Mouse (Mus musculus) hematopoietic multipotent progenitor cell, adult 10-12 weeks (in vitro differentiated cells): ENCODE data around the gene Hnrnpul2. TPM values are rescaled to one million over a fixed set of nuclear protein-coding genes. Genes with fewer than 3 reads are reported as not detected.

Experiments
- polyA plus RNA-seq: library from polyadenylated mRNA; stranded (reverse); fragments of >175 nt; gene quantifications from 2 replicates; pipeline ENCODE4 v1.2.3, GENCODE M21; 2012; ENCODE audit warnings: low replicate concordance

Hnrnpul2 gene
- 83.1 and 207 TPM in 2 replicates for polyA plus RNA-seq

GRCm38 (mm10) chr19:8819596-8820423, at the start of gene Hnrnpul2:
Gene Hnrnpul2, plus strand, starts transcription at chr19:8820010.

GRCm38 (mm10) chr19:8770567-8771270, 49.1 kb upstream of the Hnrnpul2 start, which contains the start of gene Tmem223:
Gene Tmem223, plus strand, starts transcription at chr19:8770996.

GRCm38 (mm10) chr19:8774086-8774835, 45.5 kb upstream of the Hnrnpul2 start, which contains the start of gene Tmem179b:
Gene Tmem179b, minus strand, starts transcription at chr19:8774467.

GRCm38 (mm10) chr19:8786008-8786781, 33.6 kb upstream of the Hnrnpul2 start, which contains the start of gene Taf6l:
Gene Taf6l, minus strand, starts transcription at chr19:8786417.

DNA sequence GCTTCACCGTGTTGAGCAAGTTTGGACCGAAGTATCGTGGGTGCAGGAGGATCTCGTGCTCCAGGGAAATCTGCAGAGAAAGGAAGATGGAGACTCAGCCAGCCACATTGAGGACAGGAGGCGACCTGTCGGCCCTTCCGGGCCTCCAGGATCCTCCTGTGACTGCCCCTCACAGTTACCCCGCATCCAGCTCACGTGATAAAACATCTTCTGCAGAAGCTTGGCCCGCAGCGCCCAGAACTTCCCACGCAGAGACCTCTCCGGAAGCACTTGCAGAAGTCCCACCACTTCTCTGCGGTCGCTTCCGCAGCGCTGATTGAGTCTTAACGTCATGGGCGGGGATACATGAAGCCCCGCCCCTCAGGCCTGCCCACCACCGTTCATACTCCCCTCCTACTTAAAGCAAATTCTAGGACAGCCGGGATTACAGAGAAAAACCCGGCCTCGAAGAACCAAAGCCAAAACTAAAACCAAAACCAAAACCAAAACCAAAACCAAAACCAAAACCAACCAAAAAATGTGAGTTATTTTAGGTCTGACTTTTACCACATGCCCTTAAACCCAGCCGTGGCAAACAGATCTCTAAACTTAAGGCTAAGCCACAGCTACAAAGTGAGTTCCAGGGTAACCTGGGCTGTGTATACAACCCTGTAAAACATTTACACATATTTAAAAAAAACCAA, 21.4 kb upstream of the Hnrnpul2 start, which contains the start of gene Polr2g:
Gene Polr2g, minus strand, starts transcription at position 314 of the 683 bp plus-strand sequence.

DNA sequence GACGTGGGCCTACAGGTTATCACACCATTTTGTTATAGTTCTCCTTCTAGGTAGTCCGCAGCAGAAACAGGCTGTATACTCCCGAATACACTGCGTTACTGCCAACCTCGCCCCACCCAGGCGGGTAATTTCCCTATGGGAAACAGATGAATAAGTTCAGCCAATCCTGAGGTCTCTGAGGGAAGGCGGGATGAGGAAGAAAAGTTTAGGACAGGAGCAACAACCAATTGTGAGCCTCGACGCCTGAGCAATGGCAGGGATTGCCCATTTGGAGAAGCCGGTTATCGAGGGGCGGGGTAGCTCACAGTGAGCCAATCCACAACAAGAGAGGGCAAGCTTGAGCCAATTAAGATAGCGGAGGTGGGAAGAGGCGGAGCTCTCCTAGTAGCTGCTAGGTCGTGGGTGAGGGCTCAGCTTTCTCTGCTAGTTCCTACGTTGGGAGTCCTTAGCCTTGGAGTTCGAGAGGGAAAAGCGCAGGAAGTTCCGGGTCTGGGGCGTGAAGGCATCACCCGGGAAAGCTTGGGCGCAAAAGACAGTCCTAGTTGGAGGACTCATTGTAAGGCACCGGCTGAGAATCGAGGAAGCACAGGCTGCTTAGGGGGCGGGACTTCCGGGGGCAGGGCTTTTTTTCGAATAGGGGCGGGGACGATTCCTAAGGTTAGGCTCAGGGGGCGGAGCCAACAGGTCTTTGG, 17.5 kb upstream of the Hnrnpul2 start, which contains the start of gene Zbtb3:
Gene Zbtb3, plus strand, starts transcription at position 426 of the 692 bp plus-strand sequence.

GRCm38 (mm10) chr19:8818801-8819595, 812 bp upstream of the Hnrnpul2 start, which contains the start of gene Ttc9c:
Gene Ttc9c, minus strand, starts transcription at chr19:8819333.

DNA sequence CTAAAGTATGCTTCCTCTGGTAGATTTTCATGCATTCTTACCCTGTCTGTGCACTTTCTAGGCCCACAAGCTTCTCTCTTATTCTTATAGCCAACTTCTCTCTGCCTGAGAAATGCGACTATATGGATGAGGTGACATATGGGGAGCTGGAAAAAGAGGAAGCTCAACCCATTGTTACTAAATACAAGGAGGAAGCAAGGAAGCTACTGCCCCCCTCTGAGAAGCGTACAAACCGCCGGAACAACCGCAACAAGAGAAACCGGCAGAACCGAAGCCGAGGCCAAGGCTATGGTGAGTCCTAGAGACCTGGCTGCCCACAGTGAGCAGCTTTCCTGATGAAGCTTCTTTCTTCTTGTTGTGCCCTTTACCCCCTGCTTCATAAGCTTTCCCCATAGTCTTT, 9.8 kb downstream of the Hnrnpul2 start, which contains the start of gene AC129217.1:
Gene AC129217.1, plus strand, starts transcription at position 114 of the 400 bp plus-strand sequence.

DNA sequence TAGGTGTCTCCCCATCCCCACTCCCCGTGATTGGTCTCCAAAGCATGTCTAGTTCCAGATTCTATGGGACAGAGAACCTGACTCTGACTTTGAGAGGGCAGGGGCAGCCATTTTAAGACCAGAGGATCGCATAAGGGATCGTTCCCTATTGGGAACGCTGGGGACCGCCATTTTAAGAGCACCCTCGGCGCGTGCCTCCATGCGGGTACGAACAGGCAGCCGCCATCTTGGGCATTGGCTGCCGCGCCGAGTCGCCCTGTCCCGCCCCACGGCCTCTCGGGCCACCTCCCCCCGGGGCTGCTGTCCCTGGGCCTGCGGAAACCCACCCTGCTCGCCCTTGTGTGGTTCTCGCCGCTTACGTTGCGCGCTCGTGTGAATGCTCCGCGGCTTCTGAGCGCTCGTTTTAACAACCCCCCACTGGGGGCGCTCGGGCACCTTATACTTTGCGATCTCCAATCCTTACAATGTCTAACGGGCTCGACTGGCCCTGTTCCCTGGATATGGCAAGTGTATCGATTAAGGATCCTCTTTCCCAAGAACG, 17.5 kb downstream of the Hnrnpul2 start, which contains the start of gene Bscl2:
Gene Bscl2, plus strand, starts transcription at position 217 of the 541 bp plus-strand sequence.

GRCm38 (mm10) chr19:8839103-8839907, 19.5 kb downstream of the Hnrnpul2 start, which contains the start of gene Gng3:
Gene Gng3, minus strand, starts transcription at chr19:8839194.

GRCm38 (mm10) chr19:8850402-8850901, 30.6 kb downstream of the Hnrnpul2 start, which contains the start of gene Lrrn4cl:
Gene Lrrn4cl, plus strand, starts transcription at chr19:8850768.

GRCm38 (mm10) chr19:8871267-8872186, 51.7 kb downstream of the Hnrnpul2 start, which contains the start of gene Ubxn1:
Gene Ubxn1, plus strand, starts transcription at chr19:8871496.

DNA sequence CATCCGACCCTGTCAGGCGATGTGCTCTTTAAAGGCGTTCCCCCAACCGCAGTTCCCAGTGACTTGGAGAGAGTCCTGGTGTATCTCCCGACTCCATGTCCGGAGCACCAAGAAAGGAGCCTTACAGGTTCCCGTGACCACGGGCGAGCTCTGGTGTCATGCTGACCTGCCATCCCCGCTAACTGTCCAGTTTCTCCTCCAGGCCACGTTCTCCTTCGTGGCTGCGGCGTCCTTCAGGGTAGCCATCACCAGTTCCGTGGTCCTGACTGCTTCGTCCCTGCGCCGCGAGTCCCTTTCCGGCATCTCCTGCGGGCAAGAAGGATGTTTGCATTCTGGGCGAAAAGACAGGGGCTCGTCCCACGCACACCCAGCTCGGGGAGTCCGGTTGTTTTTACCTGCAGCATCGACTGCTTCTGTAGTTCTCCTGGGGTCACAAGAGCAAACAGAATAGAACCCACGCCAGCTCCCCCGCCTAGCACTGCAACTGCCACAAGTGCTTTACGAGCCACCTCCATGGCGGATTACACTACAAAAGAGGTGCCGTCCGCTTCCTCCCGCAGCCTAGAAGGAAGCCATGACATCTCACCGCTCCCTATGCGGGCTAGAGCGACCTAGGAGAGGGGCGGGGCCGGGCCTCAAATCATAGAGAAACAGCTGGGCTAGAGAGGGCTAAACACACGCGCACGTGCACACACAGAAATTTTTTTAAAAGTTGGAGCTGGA, 60.7 kb downstream of the Hnrnpul2 start, which contains the start of gene Uqcc3:
Gene Uqcc3, minus strand, starts transcription at position 613 of the 723 bp plus-strand sequence.

GRCm38 (mm10) chr19:8883616-8884015, 63.8 kb downstream of the Hnrnpul2 start, which contains the start of the genes Lbhd1 and Gm49403:
Gene Lbhd1, plus strand, starts transcription at chr19:8883732.
Gene Gm49403, plus strand, starts transcription at chr19:8883930.

